Mouse (Mus musculus) thymus, postnatal 10 days (tissue): ENCODE results near the gene Retreg2.

ENCODE experiments used
- DNase-seq, 2 experiments: peaks; one replicate each; pipeline ENCODE4 v3.0.0; 2021; ENCODE audit warnings: low spot score in 2 of 2

The Retreg2 gene

DNA sequence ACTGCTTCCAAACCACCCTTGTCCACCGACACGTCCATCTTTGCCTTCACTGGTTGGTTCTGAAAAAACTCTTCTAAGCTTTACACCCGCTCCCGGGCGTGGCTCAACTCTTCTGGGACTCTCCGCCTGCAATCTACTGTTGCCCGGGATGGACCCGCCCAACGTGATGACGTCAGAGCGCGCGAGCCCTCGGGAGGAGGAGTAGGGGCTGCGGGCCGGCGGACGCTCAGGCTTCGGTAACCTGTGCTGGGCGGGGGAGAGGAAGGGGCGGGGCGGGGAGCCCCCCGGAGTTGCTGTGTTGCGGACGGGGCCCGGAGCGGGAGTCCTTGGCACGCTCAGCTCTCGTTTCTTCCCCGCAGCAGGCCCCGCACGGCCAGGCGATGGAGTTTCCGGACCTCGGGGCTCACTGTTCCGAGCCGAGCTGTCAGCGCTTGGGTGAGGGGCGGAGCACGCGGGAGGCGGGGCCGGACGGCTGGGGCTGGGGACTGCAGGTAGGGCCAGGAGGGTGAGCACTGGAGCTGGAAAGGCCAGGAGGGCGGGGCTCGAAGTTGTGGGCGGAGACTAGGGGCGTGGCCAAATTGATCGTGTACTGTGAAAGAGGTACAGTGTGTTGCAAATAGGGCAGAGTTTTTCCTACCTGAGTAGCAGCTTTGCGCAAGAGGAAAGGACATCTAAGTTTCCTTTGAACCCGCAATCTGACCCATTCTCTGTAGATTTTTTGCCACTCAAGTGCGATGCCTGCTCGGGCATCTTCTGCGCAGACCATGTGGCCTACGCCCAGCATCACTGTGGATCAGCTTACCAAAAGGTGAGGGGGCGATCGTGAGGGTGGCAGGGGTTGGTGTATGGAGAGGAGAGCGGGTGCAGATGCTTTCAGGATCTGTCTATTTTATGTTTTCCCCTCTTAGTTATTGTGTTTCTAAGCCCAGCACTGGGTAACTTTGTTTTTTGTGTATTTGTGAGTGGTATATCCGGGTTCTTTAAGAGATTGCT, 26.2 kb downstream of the Retreg2 start, which contains the start of gene Zfand2b:
TSS of gene Zfand2b (plus strand) at position 175 of the 993 bp plus-strand sequence.
- DNase-seq = peak; percentile 97

DNA sequence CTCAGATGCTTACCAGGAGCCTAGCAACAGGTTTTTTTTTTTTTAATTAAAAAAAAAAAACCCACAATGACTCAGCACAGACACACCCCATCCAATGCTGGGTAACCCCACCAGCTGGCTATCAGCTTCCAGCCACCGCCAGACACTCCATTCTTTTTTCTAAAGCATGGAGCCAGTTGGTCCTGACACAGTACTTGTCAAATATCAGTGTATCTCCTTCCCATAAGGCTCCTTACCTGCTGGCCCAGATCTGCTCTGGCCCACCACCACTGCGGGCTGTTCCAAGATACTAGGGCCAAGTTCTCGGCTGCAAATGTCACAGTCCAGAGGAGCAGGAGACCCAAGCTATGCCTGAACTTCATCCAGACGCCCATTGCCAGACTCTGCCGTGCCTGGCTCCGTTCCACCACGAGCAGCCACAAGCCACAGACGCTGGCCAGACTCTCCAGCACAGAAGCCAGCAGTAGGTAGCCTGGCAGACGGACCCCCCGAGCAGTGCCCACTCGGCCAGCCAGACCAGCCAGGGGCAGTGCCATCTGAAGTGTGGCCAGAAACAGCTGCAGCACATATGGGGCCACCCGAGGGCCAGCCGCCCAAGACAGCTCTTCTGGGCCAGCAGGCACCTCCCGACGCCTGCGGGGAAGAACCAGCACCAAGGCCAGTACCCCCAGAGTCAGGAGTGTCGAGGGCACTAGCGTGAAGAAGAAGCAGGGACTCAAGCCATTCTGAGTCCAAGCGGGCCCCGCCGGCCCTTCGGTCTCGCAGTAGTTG, 36.9 kb downstream of the Retreg2 start:
- DNase-seq = no peak

DNA sequence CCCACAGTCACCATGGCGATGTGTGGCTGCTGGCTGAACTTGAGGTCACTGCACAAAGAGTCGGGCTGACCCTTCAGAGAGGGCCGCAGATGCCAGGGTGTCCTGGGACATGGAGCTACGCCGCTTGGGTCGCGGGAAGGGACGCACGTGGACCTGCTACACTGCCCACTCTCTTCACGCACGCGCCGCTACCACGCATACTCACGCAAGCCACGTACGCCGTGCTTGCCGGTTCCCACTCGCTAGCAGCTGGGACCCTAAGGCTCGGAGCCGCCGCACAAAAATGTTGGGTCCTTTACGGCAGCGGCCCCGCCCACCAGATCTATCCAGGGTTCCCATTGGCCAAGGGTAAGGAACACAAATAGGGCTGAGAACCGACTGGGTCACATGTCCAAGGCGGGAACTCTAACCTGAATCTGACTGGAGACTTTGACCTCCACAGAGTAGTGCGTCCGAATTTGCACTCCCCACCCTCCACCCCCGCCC, 37.6 kb downstream of the Retreg2 start, which contains the start of gene Abcb6:
TSS of gene Abcb6 (minus strand) at position 288 of the 486 bp plus-strand sequence.
- peak; percentile 80 for DNase-seq

DNA sequence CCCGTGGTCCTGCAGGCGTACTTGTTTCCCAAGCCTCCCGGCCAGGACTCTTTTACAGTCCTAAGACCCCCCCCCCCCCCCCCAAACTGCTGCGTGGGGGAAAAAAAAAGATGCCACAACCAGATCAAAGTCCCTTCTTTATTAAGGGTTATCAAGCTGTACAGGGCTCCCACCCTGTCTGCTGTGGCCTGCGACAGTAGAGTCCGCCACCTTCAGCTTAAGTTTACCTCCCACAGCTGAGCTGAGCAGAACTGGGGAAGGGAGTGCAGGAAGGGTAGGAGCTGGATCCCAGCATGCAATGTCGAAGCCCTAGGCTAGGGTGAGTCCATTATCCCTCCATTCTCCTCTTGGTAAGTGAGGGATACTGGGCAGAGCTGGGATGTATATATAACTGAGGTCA, 38.2 kb downstream of the Retreg2 start:
- no peak for DNase-seq

DNA sequence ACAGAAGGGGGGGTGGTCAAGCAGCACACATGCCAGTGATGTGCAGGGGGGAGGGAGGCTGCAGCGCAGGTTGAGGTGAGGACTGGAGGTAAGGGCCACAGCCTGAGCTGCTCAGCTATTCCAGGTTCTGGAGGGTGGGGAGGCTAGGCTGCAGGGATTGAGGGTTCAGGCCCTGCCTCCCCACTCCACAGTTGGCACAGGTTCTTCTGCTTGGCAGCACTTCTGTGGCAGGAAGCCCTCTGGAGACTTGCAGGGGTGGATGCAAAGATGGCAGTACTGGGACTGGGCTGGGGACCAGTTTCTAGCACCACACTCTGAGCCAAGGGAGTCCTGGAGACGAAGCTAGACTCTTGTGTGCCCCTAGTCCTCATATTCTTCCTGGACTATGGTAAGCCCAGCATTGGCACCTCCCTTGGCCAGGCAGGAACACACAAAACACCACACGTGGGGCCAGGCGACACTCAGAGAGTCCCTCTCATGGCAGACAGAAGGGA, 38.8 kb downstream of the Retreg2 start:
- DNase-seq = no peak

DNA sequence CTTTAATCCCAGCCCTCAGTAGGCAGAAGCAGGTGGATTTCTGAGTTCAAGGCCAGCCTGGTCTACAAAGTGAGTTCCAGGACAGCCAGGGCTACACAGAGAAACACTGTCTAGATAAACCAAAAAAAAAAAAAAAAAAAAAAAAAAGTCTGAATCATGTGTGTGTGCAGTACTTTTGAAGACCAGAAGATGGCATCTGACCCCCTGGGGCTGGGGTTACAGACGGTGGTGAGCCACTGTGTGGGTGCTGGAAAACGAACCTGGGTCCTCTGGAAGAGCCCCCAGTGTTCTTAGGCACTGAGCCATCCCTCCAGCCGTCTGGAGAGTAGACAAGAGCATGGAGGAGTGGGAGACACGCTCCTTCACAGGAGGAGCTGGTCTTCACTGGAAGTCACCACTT, 39.6 kb downstream of the Retreg2 start:
- DNase-seq = no peak

DNA sequence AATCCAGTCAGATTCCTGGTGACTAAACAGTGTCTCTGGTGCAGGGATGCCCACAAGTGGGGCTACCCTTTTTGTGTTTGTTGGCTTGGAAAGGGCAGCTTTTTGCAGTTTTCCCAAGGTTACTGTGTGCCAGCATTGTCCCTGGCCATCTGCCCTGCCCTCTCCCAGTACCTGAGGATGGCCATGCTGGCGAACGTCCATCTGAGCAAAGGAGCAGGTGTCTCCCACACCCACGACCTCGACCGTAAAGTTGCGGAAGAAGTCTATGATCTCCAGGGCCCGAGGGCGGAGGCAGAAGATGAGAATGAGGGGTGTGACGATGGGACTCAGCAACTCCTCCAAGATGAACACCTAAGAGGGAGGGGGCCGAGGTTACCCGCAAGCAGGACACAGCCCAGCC, 42.9 kb downstream of the Retreg2 start:
- no peak for DNase-seq

DNA sequence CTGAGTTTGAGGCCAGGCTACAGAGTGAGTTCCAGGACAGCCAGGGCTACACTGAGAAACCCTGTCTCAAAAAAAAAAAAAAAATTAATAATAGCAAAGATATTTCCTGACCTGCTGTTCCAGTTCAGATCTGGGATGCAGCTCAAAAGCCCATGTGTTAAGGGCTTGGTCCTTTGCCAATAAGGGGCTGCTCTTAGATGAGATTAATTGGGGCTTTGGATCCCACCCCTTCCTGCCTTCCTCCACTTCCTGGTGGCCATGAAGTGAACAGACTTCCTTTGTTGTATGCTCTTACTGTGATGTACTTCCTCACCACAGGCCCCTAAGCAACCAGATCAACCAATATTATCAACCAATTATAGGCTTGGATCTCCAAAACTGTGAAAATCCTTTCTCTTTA, 44.5 kb downstream of the Retreg2 start:
- no peak for DNase-seq

DNA sequence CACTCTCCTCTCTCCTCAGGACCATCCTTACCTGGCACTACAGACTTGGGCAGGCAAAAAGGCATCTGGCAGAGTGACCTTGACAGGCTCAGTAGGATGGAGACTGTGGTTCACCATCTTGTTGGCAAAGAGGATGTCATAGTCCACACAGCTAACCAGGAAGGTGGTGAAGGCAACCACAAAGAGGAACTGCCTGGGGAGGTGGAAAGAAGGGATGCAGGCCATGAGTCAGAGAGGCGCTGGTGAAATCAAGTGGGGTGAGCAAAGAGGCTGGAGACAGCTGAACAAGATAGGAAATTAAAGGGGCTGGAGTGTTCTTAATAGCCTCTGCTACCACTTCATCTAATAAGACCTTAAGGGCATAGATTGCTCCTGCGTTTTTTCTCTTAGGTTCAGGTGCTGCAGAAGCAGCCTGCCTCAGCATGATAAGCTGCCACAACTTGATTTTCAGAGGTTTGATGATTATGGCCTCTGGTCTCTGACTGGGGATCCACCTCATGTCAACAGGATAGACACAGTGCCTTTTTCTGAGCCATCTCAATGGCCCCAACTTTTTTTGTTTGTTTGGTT, 45.4 kb downstream of the Retreg2 start:
- DNase-seq = no peak

DNA sequence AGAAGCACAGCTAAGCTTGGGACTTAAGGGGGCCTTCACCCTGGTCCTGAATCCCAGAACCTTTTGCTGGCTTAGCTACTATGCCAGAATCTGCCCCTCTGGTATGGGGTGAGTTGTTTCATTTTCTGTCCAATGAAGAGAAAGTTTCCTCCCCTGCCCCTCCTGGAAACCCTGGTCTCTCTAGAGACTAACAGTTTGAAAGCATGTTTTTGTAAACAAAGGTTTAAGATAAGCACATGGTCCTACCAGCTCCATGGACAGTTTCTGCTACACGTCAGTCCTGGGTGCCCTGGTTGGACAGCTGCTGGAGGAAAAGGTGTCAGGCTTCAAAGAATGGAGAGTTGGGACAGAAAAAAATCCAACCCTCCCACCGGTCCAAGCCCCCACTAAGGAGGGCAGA, 48.0 kb downstream of the Retreg2 start:
- no peak for DNase-seq

DNA sequence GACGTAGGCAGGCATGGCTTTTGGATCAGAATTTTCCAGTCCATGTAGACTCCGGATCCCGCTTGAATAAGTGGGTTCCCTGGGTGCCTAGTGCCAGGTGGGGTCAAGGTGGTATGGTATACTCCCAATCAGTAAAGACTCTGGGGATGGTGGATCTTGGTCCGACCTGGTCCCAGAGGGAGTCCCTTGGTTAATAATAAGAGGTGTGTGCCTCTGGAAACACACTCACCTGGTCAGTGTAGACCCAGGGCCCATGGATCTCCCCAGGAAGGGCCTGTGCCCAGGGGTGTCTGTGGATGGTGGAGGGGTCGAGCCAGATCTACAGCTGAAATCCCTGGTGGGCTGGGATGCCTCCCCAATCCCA, 48.7 kb downstream of the Retreg2 start:
- DNase-seq = no peak

DNA sequence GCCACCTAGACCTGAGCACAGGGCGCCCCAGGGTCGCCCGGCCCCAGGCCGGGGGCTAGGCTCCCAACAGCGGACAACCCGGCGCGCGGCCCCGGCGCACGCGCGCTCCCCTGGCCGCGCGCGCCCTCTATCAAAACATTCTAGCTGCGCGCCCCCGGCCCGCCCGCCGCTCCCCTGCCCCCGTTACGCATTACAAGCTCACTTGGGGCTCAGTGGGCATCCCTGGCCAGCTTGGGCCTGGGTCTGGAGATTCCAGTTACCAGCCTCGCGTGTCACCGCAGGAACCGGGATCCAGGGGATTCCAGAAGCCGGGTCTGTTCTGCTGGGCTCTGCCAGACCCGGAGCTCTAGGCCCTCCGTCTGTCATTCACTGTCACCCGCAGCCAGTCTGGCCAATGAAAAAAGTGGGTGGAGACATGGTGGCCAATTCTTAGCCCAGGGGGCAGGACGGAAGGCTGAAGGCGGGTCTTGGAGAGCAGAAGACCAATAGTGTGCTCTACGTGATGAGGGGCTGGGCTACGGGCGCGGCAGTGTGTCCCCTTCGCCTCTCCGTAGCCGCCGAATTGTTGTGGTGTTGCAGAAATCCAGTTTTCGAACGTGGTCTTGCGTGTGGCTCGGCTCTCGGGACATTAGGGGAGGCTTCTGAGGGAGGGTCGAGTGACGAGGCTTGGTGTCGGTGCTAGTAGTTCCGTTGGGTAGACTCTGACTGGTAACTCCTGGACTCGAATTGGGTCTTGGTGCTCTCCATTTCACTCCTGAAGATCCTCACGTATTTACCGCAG, 49.2 kb downstream of the Retreg2 start, which contains the start of the genes Ankzf1 and Atg9a:
TSS of gene Ankzf1 (plus strand) at position 530 of the 781 bp plus-strand sequence.
TSS of gene Atg9a (minus strand) at position 575 of the 781 bp plus-strand sequence.
- peak; percentile 88 to 95 for DNase-seq

DNA sequence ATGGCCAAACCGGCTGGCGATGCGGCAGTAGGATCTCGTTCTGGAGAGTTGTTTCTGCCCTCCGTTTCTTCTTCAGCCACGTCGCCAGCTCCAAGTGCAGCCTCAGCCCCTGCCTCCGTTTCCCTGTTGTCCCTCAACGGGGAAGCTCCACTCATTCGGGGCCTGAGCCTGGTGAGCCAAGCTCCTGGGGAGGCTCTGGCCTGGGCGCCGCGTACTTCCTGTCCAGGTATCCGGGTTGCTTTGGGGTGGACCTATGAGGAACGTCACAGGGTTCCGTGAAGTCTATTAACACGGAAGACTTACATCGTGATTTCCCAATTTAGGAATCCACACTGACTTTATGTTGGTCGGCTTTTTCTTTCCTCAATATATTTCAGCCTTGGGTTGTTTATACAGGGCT, 49.9 kb downstream of the Retreg2 start:
- DNase-seq = no peak
